Mouse (Mus musculus) forebrain, embryonic 11.5 days (tissue): ENCODE measurements around the gene Taf10. TPM values are rescaled to one million over a fixed set of nuclear protein-coding genes. Genes with fewer than 3 reads are reported as not detected.

ENCODE experiments used
- ATAC-seq: fragments of 200-750 bp; cut with Nextera tagmentation; replicated peaks from 2 replicates; pipeline ENCODE4 v1.8.0; 2017; ENCODE audit warnings: moderate TSS enrichment; ENCODE audit not compliant: low FRiP score
- DNase-seq: peaks from one replicate; pipeline ENCODE4 v3.0.0-alpha.2; 2017; ENCODE audit warnings: low spot score
- H3K27ac ChIP-seq: fragments of 300-500 bp; sonication (generic); 2 replicates; pipeline ENCODE4 v1.5.1; 2014; ENCODE audit warnings: low read depth, low read length
- H3K27me3 ChIP-seq: fragments of 300-500 bp; sonication (generic); 2 replicates; pipeline ENCODE4 v1.6.1; 2014; ENCODE audit warnings: mild to moderate bottlenecking, low read length, mixed read lengths; ENCODE audit not compliant: control insufficient read depth, insufficient read depth
- H3K36me3 ChIP-seq: fragments of 300-500 bp; sonication (generic); 2 replicates; pipeline ENCODE4 v1.6.1; 2014; ENCODE audit warnings: mild to moderate bottlenecking, low read length, moderate library complexity, mixed read lengths; ENCODE audit not compliant: control insufficient read depth, insufficient read depth
- H3K4me1 ChIP-seq: fragments of 300-500 bp; sonication (generic); replicated peaks from 2 replicates; pipeline ENCODE4 v1.6.1; 2014; ENCODE audit warnings: low read length, mixed read lengths; ENCODE audit not compliant: control insufficient read depth, insufficient read depth
- H3K4me2 ChIP-seq: fragments of 300-500 bp; sonication (generic); 2 replicates; pipeline ENCODE4 v1.6.1; 2014; ENCODE audit warnings: low read depth, mild to moderate bottlenecking, low read length, moderate library complexity, mixed read lengths; ENCODE audit not compliant: severe bottlenecking
- H3K4me3 ChIP-seq: fragments of 300-500 bp; sonication (generic); 2 replicates; pipeline ENCODE4 v1.5.1; 2014; ENCODE audit warnings: low read depth, low read length
- H3K9ac ChIP-seq: fragments of 300-500 bp; sonication (generic); 2 replicates; pipeline ENCODE4 v1.6.1; 2014; ENCODE audit warnings: low read length
- H3K9me3 ChIP-seq: fragments of 300-500 bp; sonication (generic); 2 replicates; pipeline ENCODE4 v1.6.1; 2016; ENCODE audit warnings: low read length, mixed read lengths; ENCODE audit not compliant: control insufficient read depth
- WGBS: fragments of 180-500 bp; shearing (Covaris S2); extraction: QIAGEN DNeasy Blood & Tissue Kit; methylation state at CpG from one replicate; pipeline ENCODE4 v1.1.7; 2014; 5-methylcytosine and 5-hydroxymethylcytosine counted together
- polyA plus RNA-seq: library from polyadenylated mRNA; unstranded; fragments of >200 nt; fragmentation: Nextera tagmentation; extraction: Ambion mirVana; gene quantifications from 2 replicates; pipeline ENCODE4 v1.2.1, GENCODE M21; 2014

The Taf10 gene
- 196 and 204 TPM in 2 replicates for polyA plus RNA-seq

- peak; percentile 98 for ATAC-seq
- Histone ChIP-seq H3K9ac (peak within 1 kb of the TSS; percentile 91), H3K9me3 (no peaks in the 10 kb centered on the region), H3K4me3 (peak within 1 kb of the TSS; percentile 96), H3K4me2 (peak within 1 kb of the TSS; percentile 86), H3K4me1 (no peaks in the 10 kb centered on the region; the same call in 1 of the 2 replicates), H3K36me3 (peaks cover 5% of the 10 kb centered on the region; the same call in 1 of the 2 replicates), H3K27me3 (no peaks in the 10 kb centered on the region), H3K27ac (peak within 1 kb of the TSS; percentile 19; the same call in 1 of the 2 replicates)
- under 1% methylated on average over 59 of the region's 67 CpGs for WGBS
- DNase-seq: peak; percentile 93
Observed at GRCm38 (mm10) chr7:105743926-105744590, at the start of gene Taf10. Gene Taf10 (minus strand): TSS chr7:105744361.

GRCm38 (mm10) chr7:105793701-105794100, 49.5 kb upstream of the Taf10 start:
- H3K27ac ChIP-seq: no peak overlapping the region
- no peaks in the 10 kb centered on the region for H3K4me1 ChIP-seq
- no peaks in the 10 kb centered on the region for H3K9me3 ChIP-seq
- no peak overlapping the region for H3K4me2 ChIP-seq
- WGBS: 84% methylated on average over 7 of the region's 7 CpGs
- ATAC-seq (no peak), DNase-seq (no peak)
- no peak overlapping the region for H3K4me3 ChIP-seq
- no peaks in the 10 kb centered on the region for H3K27me3 ChIP-seq
- H3K36me3 ChIP-seq: no peaks in the 10 kb centered on the region
- no peak overlapping the region for H3K9ac ChIP-seq

- whole genome bisulfite sequencing: 89% methylated on average over 1 of the region's 1 CpGs
- no peak overlapping the region for H3K9ac ChIP-seq
- no peaks in the 10 kb centered on the region for H3K27me3 ChIP-seq
- DNase-seq (no peak), ATAC-seq (no peak)
- H3K36me3 ChIP-seq: no peaks in the 10 kb centered on the region
- H3K27ac ChIP-seq: no peak overlapping the region
- H3K9me3 ChIP-seq: no peaks in the 10 kb centered on the region
- no peak overlapping the region for H3K4me3 ChIP-seq
- H3K4me1 ChIP-seq: peaks cover 5% of the 10 kb centered on the region; the same call in 1 of the 2 replicates
- H3K4me2 ChIP-seq: no peak overlapping the region
Observed at GRCm38 (mm10) chr7:105791147-105791546, 47.0 kb upstream of the Taf10 start.

- peak; percentile 85 for DNase-seq
- Histone ChIP-seq H3K27ac (peak within 1 kb of the TSS; percentile 77), H3K36me3 (no peaks in the 10 kb centered on the region), H3K9me3 (no peaks in the 10 kb centered on the region), H3K4me2 (peak within 1 kb of the TSS; percentile 58), H3K9ac (peak within 1 kb of the TSS; percentile 99), H3K4me1 (peaks cover 18% of the 10 kb centered on the region), H3K4me3 (peak within 1 kb of the TSS; percentile 91), H3K27me3 (no peaks in the 10 kb centered on the region)
- ATAC-seq: peak; percentile 84
- WGBS: under 1% methylated on average over 59 of the region's 97 CpGs
Observed at GRCm38 (mm10) chr7:105787285-105788140, 43.4 kb upstream of the Taf10 start, which contains the start of gene Dchs1. Gene Dchs1 (minus strand): TSS chr7:105787654.

- peak overlapping the region; percentile 99 for H3K9ac ChIP-seq
- no peak for DNase-seq
- H3K4me1 ChIP-seq: peaks cover 18% of the 10 kb centered on the region
- H3K4me2 ChIP-seq: peak overlapping the region; percentile 58
- peak overlapping the region; percentile 77; the same call in 1 of the 2 replicates for H3K27ac ChIP-seq
- H3K9me3 ChIP-seq: no peaks in the 10 kb centered on the region
- H3K4me3 ChIP-seq: peak overlapping the region; percentile 91
- H3K36me3 ChIP-seq: no peaks in the 10 kb centered on the region; the same call in 1 of the 2 replicates
- ATAC-seq: peak; percentile 73
- H3K27me3 ChIP-seq: no peaks in the 10 kb centered on the region
- 6% methylated on average over 20 of the region's 20 CpGs for WGBS
Observed at GRCm38 (mm10) chr7:105786506-105787284, 42.5 kb upstream of the Taf10 start.

- Histone ChIP-seq H3K4me2 (no peak overlapping the region; the same call in 1 of the 2 replicates), H3K9me3 (no peaks in the 10 kb centered on the region), H3K36me3 (no peaks in the 10 kb centered on the region; the same call in 1 of the 2 replicates), H3K4me1 (peaks cover 18% of the 10 kb centered on the region), H3K27ac (no peak overlapping the region), H3K9ac (no peak overlapping the region), H3K27me3 (no peaks in the 10 kb centered on the region), H3K4me3 (no peak overlapping the region)
- ATAC-seq (no peak), DNase-seq (no peak)
- 22% methylated on average over 4 of the region's 4 CpGs for WGBS
Observed at GRCm38 (mm10) chr7:105784556-105784955, 40.4 kb upstream of the Taf10 start.

- 60% methylated on average over 4 of the region's 4 CpGs for WGBS
- H3K36me3 ChIP-seq: no peaks in the 10 kb centered on the region; the same call in 1 of the 2 replicates
- no peak for ATAC-seq
- no peak overlapping the region for H3K4me2 ChIP-seq
- no peaks in the 10 kb centered on the region for H3K27me3 ChIP-seq
- H3K4me1 ChIP-seq: peaks cover 18% of the 10 kb centered on the region
- no peak overlapping the region for H3K9ac ChIP-seq
- no peak for DNase-seq
- H3K27ac ChIP-seq: no peak overlapping the region
- no peaks in the 10 kb centered on the region for H3K9me3 ChIP-seq
- no peak overlapping the region for H3K4me3 ChIP-seq
Observed at GRCm38 (mm10) chr7:105783861-105784260, 39.7 kb upstream of the Taf10 start.
